Comparison of ENCODE assay signal across 10 mouse cellular contexts in the genomic region with DNA sequence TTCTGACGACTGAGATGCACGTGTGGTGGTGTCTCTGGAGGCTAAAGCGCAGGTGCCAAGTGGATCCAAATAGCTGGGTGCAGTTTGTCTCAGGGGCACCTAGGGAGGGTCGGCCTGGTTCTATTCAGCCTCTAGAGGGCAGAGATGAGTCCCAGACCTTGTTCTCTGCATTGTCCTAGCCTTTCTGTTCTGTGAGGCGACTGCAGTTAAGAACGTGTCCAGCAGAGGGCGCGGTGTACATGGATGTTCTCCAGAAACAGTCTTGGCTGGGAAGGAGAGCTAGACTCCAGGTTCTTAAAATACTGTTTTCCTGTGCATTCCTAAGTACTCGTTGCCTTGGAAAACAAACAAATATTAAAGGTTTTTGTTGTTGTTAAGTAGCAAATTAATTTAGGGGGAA. TPM values are rescaled to one million over a fixed set of nuclear protein-coding genes. Genes with fewer than 3 reads are reported as not detected.
DNase-seq lines count a peak whose midpoint lies in the region; ATAC-seq and TF ChIP-seq lines count a peak whose summit lies in the region.
"Not testable (repeated sequence)": the region's sequence is repeated elsewhere in the genome, so short reads cannot be mapped to it uniquely, and the experiment has no call there.
"Had no signal": no experiment of that assay in that cellular context is flagged by ENCODE, and none has a peak within 500 bp of the region (broad histone marks: within the 10 kb centered on the region; RNA-seq: fewer than 3 reads in every experiment).

No protein-coding gene starts in this region.

- not testable (repeated sequence) for TF ChIP-seq EP300 in heart, postnatal 0 days (IDR thresholded peaks at IDR 0.05; ENCODE audit: low read depth)

- not testable (repeated sequence) for H3K4me3 ChIP-seq in E14TG2a.4 (replicated peaks; ENCODE audit: low read length); bone marrow, adult 2 months (replicated peaks; ENCODE audit: control insufficient read depth, low read depth, low read length); forebrain, embryonic 16.5 days (replicated peaks; ENCODE audit: low read length); heart, postnatal 0 days (ENCODE audit: low read depth, low read length); liver, adult 2 months (ENCODE audit: insufficient read depth, low read depth, low read length)

- H3K36me3 ChIP-seq in E14TG2a.4 (ENCODE audit: insufficient read depth, low read length); forebrain, embryonic 16.5 days (ENCODE audit: control insufficient read depth, insufficient read depth); heart, postnatal 0 days (replicated peaks; ENCODE audit: control insufficient read depth, insufficient read depth, low read length); liver, adult 2 months (ENCODE audit: control insufficient read depth, insufficient read depth, low read length): not testable (repeated sequence)

- not testable (repeated sequence) for H3K27ac ChIP-seq in bone marrow, adult 2 months (ENCODE audit: control insufficient read depth, insufficient read depth, low read depth, low read length, poor library complexity); forebrain, embryonic 16.5 days (ENCODE audit: low read length); heart, postnatal 0 days (ENCODE audit: low read depth); liver, adult 2 months (replicated peaks; ENCODE audit: insufficient read depth, low read depth, low read length)

- not testable (repeated sequence) for H3K27me3 ChIP-seq in E14TG2a.4 (ENCODE audit: insufficient read depth, low read length); forebrain, embryonic 16.5 days (replicated peaks; ENCODE audit: control insufficient read depth, insufficient read depth, low read length); heart, postnatal 0 days (ENCODE audit: control insufficient read depth, insufficient read depth, low read length); liver, adult 2 months (ENCODE audit: control insufficient read depth, insufficient read depth, low read length)

- not testable (repeated sequence) for H3K79me2 ChIP-seq in liver, adult 2 months (ENCODE audit: control insufficient read depth, insufficient read depth, low read length)

- 32% methylated on average over 9 of the region's 9 CpGs for WGBS in bone marrow, adult 2 months
- WGBS in forebrain, embryonic 16.5 days, result 19% methylated on average over 5 of the region's 9 CpGs
- 12% methylated on average over 6 of the region's 9 CpGs for WGBS in heart, postnatal 0 days
- 23% methylated on average over 9 of the region's 9 CpGs for WGBS in liver, adult 2 months

- H3K4me1 ChIP-seq in E14TG2a.4 (replicated peaks; ENCODE audit: low read depth, low read length); bone marrow, adult 2 months (ENCODE audit: control insufficient read depth, insufficient read depth, low read length); forebrain, embryonic 16.5 days (replicated peaks; ENCODE audit: control insufficient read depth, insufficient read depth, low read length); heart, postnatal 0 days (ENCODE audit: control insufficient read depth, insufficient read depth); liver, adult 2 months (ENCODE audit: control insufficient read depth, insufficient read depth, low read length): not testable (repeated sequence)

- H3K9me3 ChIP-seq in E14TG2a.4 (ENCODE audit: low read length); forebrain, embryonic 16.5 days (ENCODE audit: control insufficient read depth, low read length); heart, postnatal 0 days (replicated peaks; ENCODE audit: control insufficient read depth, low read length): not testable (repeated sequence)

- not testable (repeated sequence) for TF ChIP-seq POLR2A in bone marrow, adult 2 months (IDR thresholded peaks at IDR 0.05; ENCODE audit: borderline replicate concordance, control insufficient read depth, low read depth, low read length); liver, adult 2 months (IDR thresholded peaks at IDR 0.05; ENCODE audit: extremely low read depth, insufficient read depth, low read length)

- not testable (repeated sequence) for DNase-seq in heart, postnatal 0 days (ENCODE audit: low spot score); liver, adult 2 months (ENCODE audit: extremely low read depth, low read depth, low spot score)
- DNase-seq in kidney, postnatal 4 days, result peak; percentile 76 to 91
- peak; percentile 44 for DNase-seq in ovary, adult 18-20 months (ENCODE audit: low spot score)
- DNase-seq in thymus, postnatal 14 days, result peak; percentile 44

- not testable (repeated sequence) for H3K9ac ChIP-seq in forebrain, embryonic 16.5 days (replicated peaks; ENCODE audit: low read depth, low read length); heart, postnatal 0 days (replicated peaks; ENCODE audit: low read depth, low read length); liver, adult 2 months (ENCODE audit: low read depth, low read length)

- ATAC-seq in forebrain, embryonic 16.5 days, result peak; percentile 49; the same call in 1 of the 2 replicates
- ATAC-seq in heart, postnatal 0 days (ENCODE audit: insufficient read depth, low read depth), result not testable (repeated sequence)

- TF ChIP-seq CTCF in E14TG2a.4 (conservative IDR thresholded peaks at IDR 0.05; ENCODE audit: low read length), result peak; percentile 27
- peak; percentile 14; the same call in 1 of the 2 replicates for TF ChIP-seq CTCF in bone marrow, adult 2 months (IDR thresholded peaks at IDR 0.05; ENCODE audit: control insufficient read depth, insufficient read depth, low read length)
- peak; percentile 18 for TF ChIP-seq CTCF in heart, postnatal 0 days (IDR thresholded peaks at IDR 0.05; ENCODE audit: low read depth)
- TF ChIP-seq CTCF in liver, adult 2 months (IDR thresholded peaks at IDR 0.05; ENCODE audit: low read depth, low read length), result peak; percentile 28; the same call in 1 of the 2 replicates

- not testable (repeated sequence) for H3K4me2 ChIP-seq in forebrain, embryonic 16.5 days (ENCODE audit: low read length); heart, postnatal 0 days (ENCODE audit: low read depth, low read length)

RNA-seq across cellular contexts. Expression of a gene that starts 1.9 kb away (rescaled TPM):
- polyA plus RNA-seq in bone marrow, adult 2 months (2011; ENCODE audit: insufficient read depth, insufficient read length, low replicate concordance, missing spikeins), result not detected in 2 replicates
- not detected in 2 replicates for polyA plus RNA-seq in forebrain, embryonic 16.5 days (2015; fragmentation: Nextera tagmentation; extraction: Ambion mirVana)
- not detected in 2 replicates for total RNA-seq in heart, postnatal 0 days (2014; rRNA removed; ENCODE audit: low replicate concordance)
- polyA plus RNA-seq in heart, postnatal 0 days (2015; fragmentation: Nextera tagmentation; extraction: Ambion mirVana), result not detected in 2 replicates
- total RNA-seq in liver, adult 2 months (2014; rRNA removed), result not detected in 2 replicates
- polyA plus RNA-seq in liver, adult 2 months (2012; rRNA removed), result not detected in 2 replicates
- polyA plus RNA-seq: heart, embryonic 16.5 days; limb, embryonic 15.5 days had no signal

RNA-seq across cellular contexts. Expression of a gene that starts 27.7 kb away (rescaled TPM):
- not detected in 2 replicates for polyA plus RNA-seq in bone marrow, adult 2 months (2011; ENCODE audit: insufficient read depth, insufficient read length, low replicate concordance, missing spikeins)
- polyA plus RNA-seq in forebrain, embryonic 16.5 days (2015; fragmentation: Nextera tagmentation; extraction: Ambion mirVana), result not detected in 2 replicates
- total RNA-seq in heart, postnatal 0 days (2014; rRNA removed; ENCODE audit: low replicate concordance), result not detected in 2 replicates
- polyA plus RNA-seq in heart, postnatal 0 days (2015; fragmentation: Nextera tagmentation; extraction: Ambion mirVana), result not detected in 2 replicates
- total RNA-seq in liver, adult 2 months (2014; rRNA removed), result not detected in 2 replicates
- polyA plus RNA-seq in liver, adult 2 months (2012; rRNA removed), result not detected in 2 replicates
- polyA plus RNA-seq: heart, embryonic 16.5 days; limb, embryonic 15.5 days had no signal

RNA-seq across cellular contexts. Expression of a gene that starts 43.4 kb away (rescaled TPM):
- polyA plus RNA-seq in bone marrow, adult 2 months (2011; ENCODE audit: insufficient read depth, insufficient read length, low replicate concordance, missing spikeins), result not detected in 2 replicates
- not detected in 2 replicates for polyA plus RNA-seq in forebrain, embryonic 16.5 days (2015; fragmentation: Nextera tagmentation; extraction: Ambion mirVana)
- not detected in 2 replicates for total RNA-seq in heart, postnatal 0 days (2014; rRNA removed; ENCODE audit: low replicate concordance)
- not detected in 2 replicates for polyA plus RNA-seq in heart, postnatal 0 days (2015; fragmentation: Nextera tagmentation; extraction: Ambion mirVana)
- total RNA-seq in liver, adult 2 months (2014; rRNA removed), result not detected in 2 replicates
- polyA plus RNA-seq in liver, adult 2 months (2012; rRNA removed), result not detected in 2 replicates
- polyA plus RNA-seq: heart, embryonic 16.5 days; limb, embryonic 15.5 days had no signal
